Mouse (Mus musculus): ENCODE results near the gene Atp2a3.

The Atp2a3 gene

GRCm38 (mm10) chr11:73007698-73008481 is 46.9 kb downstream of the Atp2a3 start:
- peak; percentile 54 for DNase-seq

DNA sequence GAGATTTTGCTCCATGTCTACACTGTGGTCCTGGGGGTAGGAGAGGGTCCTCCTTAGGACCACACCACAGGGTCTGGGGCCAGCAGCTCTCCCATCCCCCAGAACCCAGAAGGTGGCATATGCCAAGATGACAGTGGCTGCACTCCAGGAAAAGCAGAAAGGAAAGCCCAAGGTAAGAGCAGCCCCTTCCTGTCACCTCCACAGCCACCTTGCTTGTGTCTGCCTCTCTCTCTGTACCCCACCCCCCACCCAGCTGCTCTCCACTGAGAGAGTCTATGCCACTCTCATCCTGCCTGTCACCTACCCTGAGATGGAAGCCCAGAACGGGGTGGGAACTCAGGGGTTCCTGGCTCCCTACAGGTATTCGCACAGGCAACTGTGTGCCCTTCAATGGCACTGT is 47.9 kb downstream of the Atp2a3 start:
- DNase-seq = peak; percentile 19

- DNase-seq = peak; percentile 77
Observed at GRCm38 (mm10) chr11:73009531-73010274, 48.7 kb downstream of the Atp2a3 start.

GRCm38 (mm10) chr11:73013981-73014380 is 53.0 kb downstream of the Atp2a3 start:
- DNase-seq = no peak

DNA sequence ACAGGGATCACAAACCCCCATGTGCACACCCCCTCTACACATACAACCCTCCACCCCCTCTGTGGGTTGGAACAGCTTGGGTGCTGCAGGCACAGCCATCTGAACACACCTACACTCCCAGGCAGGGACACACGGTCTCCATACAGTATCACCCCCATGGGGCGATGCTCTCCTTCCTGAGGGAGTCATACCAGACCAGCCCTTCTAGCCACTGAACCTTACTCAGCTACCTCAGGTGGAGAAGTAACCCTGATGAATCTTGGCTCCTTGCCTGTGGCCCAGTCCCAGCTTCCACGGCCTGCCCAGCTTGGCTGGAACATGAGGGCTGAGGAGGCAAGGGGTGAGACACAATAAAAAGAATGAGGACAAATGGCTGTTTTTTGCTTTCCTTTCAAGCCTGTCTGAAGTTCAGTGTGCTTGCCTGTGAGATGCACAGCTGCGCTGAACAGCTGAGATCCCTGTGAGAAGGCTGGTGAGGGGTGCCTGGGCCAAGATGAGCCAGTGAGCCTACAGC is 53.9 kb downstream of the Atp2a3 start:
- peak; percentile 78 for DNase-seq

DNA sequence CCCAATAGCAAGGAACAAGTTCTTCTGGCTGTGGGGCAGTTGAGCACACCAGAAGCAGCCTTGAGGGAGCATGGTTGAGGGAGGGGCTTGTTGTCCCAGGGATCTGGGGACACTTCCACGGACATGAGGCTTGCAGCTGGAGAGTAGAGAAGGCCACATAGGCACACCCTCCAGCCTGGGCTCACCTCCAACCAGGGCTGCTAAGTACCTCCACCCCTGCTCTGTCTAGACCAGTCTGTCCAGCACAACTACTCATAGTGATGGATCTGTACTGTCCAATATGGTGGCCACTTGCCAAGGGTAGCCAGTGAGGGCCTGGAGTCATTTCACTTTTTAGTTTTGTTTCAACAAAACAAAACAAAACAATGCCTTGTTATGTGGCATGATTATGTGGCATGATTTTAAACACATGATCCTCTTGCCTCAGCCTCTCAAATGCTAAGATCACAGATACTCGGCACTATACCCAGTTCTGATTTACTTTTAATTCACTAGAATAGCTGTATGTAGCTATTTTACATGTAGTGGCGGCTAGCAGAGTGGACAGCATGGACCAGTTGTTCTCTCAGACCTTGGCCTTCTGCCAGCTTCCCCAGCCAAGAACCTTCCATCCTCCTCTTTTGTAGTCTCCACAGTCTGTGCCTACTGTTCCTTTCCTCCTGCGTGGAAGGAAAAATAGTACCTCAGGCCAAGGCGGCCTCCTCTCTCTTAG is 54.6 kb downstream of the Atp2a3 start:
- peak; percentile 75 for DNase-seq

DNA sequence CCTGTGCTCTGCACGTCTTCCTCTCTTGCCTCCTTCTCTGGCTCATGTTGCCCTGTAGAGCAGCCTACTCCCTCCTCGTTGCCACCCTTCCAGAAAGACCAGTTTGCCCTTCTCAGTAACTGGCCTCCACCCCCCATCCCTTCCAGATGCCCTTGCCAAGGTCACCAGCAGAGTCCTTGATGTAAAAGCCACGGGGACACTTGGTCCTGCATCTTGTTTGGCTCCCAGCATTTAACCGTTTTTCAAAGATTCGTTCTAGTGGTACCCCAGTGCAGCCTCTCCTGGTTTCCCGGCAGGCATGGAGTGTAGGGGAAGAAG is 55.1 kb downstream of the Atp2a3 start:
- no peak for DNase-seq

GRCm38 (mm10) chr11:73018471-73019146 is 57.6 kb downstream of the Atp2a3 start, which contains the start of gene Camkk1:
TSS of gene Camkk1 (plus strand) at chr11:73019008.
- DNase-seq = peak; percentile 96

DNA sequence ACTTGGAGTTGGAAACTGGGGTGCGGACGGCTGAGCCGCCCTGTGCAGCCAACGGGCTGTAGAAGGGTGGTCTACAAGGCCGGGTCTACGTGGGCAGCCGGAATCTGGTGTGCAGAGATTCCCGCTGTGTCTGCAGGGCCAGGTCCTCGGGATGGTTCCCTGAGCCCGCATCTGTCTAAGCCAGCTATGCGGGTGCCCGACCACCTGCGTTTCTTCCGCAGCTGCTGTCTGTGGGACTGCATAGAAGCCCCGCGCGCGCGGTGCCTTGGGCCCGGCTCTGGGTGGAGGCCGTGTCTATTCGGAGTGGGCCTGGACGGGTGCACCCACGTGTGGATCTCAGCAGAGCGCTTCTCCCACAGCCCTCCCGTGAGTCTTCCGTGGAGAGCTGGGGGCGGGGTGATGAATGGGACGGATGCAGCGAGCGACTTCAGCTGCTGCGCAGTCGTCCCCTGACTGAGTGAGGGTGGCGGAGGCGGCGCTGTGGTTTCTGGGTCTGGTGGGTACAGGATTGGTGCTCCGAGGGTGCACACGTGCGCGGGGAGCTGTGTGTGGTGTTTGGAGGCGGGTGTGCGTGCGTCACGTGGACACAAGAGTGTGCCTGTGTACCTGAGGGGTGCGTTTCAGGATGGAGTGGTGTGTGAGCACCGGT is 58.3 kb downstream of the Atp2a3 start:
- peak; percentile 59 for DNase-seq

DNA sequence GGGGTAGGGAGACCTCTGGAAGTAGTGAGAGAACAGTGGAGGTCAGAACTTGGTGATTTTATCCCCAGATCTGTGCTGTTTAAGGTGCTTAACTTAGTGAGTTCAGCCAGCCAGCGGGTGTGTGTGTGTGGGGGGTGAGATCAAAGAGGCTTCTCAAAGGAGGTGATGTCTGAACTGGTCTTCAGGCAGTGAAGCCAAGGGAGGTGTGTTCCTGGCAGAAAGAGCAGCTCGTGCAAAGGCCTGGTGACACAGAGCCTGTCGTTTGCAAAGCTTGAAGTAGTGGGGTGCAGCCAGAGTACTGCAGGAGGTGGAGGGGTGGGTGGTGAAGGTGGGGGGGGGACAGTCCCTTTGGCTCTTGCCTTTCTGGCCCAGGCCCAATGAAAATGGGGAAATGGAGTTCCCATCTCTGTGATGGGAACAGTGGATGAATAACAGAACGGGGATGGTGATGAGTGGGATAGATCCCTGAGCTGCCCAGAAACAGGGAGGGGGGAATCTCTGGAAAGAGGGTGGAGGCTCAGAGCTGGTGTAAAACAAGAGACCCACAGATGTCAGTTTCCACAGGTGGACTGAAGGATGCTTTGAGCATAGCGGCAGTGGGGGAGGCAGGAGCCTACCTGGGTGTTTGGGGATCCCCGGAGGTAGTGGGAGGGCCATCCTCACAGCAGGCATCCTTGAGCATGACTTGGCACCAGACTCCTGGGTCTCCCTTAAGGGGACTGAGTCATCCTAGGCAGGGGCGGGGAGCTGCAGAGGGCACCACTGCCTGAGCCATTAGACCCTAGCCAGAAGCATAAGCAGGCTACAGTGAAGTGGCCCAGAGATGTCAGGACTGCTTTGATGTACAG is 60.2 kb downstream of the Atp2a3 start:
- no peak for DNase-seq

DNA sequence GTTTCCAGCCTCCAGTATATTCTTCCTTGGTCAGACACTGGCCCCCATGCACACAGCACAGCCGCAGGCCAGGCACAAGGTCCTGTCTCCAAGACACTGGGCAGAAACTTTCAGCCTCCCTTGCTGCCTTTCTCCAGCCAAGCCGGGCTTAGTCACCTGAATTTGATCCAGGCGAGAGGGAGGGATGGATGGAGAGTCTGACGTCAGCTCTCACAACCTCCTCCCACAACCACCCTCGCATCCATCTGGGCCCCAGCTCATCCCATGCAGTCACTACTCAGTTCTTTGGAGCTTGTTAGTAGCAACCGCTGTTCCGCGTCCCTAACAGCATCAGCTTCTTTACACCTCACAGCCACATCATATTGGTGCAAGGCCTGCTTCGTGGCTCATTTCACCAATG is 62.1 kb downstream of the Atp2a3 start:
- peak; percentile 78 for DNase-seq

- no peak for DNase-seq
Observed at GRCm38 (mm10) chr11:73023827-73024226, 62.9 kb downstream of the Atp2a3 start.

GRCm38 (mm10) chr11:73024236-73024904 is 63.4 kb downstream of the Atp2a3 start:
- no peak for DNase-seq

GRCm38 (mm10) chr11:73026961-73027360 is 66.0 kb downstream of the Atp2a3 start:
- no peak for DNase-seq

- DNase-seq = peak; percentile 83
Observed at GRCm38 (mm10) chr11:73030821-73031498, 70.0 kb downstream of the Atp2a3 start.

DNA sequence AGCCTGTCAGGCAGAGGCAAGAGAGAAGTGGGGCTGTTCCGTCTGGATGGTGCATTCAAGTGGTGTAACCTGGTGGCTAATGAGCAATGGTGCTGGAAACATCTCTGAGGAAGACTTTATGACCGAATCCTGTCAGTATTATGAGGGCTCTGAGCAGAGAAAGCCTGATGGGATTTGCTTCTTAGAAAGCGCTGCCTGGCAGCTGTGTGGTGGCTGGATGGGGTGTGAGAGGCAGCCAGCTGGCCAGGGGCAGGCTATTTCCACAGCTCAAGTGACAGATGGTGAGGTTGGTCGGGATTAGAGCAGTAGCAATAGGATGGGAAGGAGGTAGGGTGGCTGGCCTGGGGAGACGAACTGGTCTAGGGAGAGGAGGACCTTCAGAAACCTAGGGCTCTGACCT is 70.6 kb downstream of the Atp2a3 start:
- no peak for DNase-seq

DNA sequence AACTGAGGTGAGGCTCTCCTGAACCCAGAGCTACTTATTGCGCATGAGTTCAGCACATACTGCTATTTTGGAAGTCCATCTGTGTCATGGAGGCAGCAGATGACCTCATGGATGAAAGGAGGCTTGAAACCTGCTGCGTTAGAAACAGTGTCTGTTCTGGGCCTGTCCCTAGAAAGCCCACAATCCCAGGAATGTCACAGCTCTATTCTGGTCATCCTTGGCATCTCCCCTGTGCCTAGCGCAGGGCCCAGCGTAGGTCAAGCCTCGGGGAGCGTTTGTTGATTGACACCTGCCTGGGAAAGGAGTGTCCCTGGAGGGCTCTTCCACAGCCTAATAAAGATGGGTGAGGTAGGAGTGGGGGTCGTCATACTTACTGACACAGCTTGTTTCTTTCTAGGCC is 75.1 kb downstream of the Atp2a3 start:
- no peak for DNase-seq

- DNase-seq = no peak
Observed at GRCm38 (mm10) chr11:73036889-73037288, 75.9 kb downstream of the Atp2a3 start.

- no peak for DNase-seq
Observed at GRCm38 (mm10) chr11:73037691-73038090, 76.7 kb downstream of the Atp2a3 start.

Data from cerebellum, adult 8-10 months (tissue).